Mouse (Mus musculus): Measurements from ENCODE around the gene Ubtd2.

DNA sequence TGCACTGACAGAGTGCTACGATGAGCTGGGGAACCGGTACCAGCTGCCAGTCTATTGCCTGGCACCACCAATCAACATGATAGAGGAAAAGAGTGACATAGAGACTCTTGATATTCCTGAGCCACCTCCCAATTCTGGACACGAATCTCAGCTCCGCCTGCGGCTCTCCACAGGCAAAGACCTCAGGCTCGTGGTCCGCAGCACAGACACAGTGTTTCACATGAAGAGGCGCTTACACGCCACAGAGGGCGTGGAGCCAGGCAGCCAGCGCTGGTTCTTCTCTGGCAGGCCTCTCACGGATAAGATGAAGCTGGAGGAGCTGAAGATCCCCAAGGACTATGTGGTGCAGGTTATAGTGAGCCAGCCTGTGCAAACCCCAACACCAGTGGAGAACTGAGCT, 60.9 kb downstream of the Ubtd2 start:
- no peak for TF ChIP-seq CTCF (IDR thresholded peaks at IDR 0.05; ENCODE audit: insufficient read depth, low read length)
- no peak for TF ChIP-seq POLR2A (IDR thresholded peaks at IDR 0.05; ENCODE audit: borderline replicate concordance, extremely low read depth, low read depth, low read length)

Measured in lung, adult 2 months (tissue).